Mouse (Mus musculus): ENCODE measurements around the gene Alg14. TPM values are rescaled to one million over a fixed set of nuclear protein-coding genes. Genes with fewer than 3 reads are reported as not detected.

Alg14 gene
- polyA plus RNA-seq, 1 experiment, result 1.2 TPM

DNA sequence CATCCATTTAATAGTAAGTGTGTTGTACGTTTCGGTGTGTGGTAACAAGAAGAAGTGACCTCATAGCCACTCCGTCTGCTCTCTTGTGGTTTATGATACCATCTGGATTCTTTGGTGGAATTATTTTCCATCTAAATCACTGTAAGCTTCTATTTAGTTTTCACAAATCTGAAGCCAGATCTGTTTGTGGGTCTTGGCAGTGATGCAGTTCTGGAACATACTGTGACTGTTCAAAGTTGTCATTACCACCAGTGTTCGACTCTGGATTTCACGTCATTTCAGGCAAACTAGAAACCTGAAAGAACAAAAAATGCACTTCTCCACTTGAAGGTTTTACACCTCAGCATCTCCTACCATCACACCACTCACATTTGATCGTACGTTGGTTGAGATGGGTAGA is 23.9 kb downstream of the Alg14 start:
- Histone ChIP-seq H3K36me3 (ENCODE audit: control insufficient read depth) (peaks cover 9% of the 10 kb centered on the region), H3K4me1 (ENCODE audit: control insufficient read depth) (no peaks in the 10 kb centered on the region), H3K9me3 (ENCODE audit: control insufficient read depth, low read length) (no peaks in the 10 kb centered on the region), H3K4me3 (replicated peaks) (no peak overlapping the region), H3K27me3 (ENCODE audit: control insufficient read depth) (no peaks in the 10 kb centered on the region)
- TF ChIP-seq GATA1 (IDR thresholded peaks at IDR 0.05; ENCODE audit: low read length) (no peak), TAL1 (IDR thresholded peaks at IDR 0.05; ENCODE audit: low read length) (no peak)

DNA sequence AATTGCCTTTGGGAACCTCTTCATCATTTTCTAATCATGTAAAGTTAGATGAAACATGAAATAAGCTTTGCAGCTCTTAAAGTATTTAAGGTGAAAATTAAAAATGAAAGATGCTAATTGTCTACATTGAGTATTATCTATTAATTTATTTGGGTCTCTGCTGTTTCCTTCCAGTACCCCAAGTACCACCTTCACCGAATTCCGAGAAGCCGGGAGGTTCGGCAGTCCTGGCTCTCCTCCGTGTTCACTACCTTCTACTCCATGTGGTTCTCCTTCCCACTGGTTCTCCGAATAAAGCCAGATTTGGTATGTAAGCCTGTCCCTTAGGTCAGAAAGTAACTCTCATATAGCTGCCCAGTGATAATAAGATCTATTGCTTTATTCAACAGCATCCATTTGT is 28.3 kb downstream of the Alg14 start:
- peaks cover 15% of the 10 kb centered on the region for H3K36me3 ChIP-seq (ENCODE audit: control insufficient read depth)
- H3K4me1 ChIP-seq (ENCODE audit: control insufficient read depth), result no peaks in the 10 kb centered on the region
- TF ChIP-seq GATA1 (IDR thresholded peaks at IDR 0.05; ENCODE audit: low read length) (no peak), TAL1 (IDR thresholded peaks at IDR 0.05; ENCODE audit: low read length) (no peak)
- no peak overlapping the region for H3K4me3 ChIP-seq (replicated peaks)
- H3K9me3 ChIP-seq (ENCODE audit: control insufficient read depth, low read length), result no peaks in the 10 kb centered on the region
- H3K27me3 ChIP-seq (ENCODE audit: control insufficient read depth), result no peaks in the 10 kb centered on the region

- H3K4me3 ChIP-seq (replicated peaks), result no peak overlapping the region
- no peaks in the 10 kb centered on the region for H3K4me1 ChIP-seq (ENCODE audit: control insufficient read depth)
- TF ChIP-seq GATA1 (IDR thresholded peaks at IDR 0.05; ENCODE audit: low read length) (no peak), TAL1 (IDR thresholded peaks at IDR 0.05; ENCODE audit: low read length) (no peak)
- H3K36me3 ChIP-seq (ENCODE audit: control insufficient read depth), result peaks cover 11% of the 10 kb centered on the region
- H3K27me3 ChIP-seq (ENCODE audit: control insufficient read depth), result no peaks in the 10 kb centered on the region
- no peaks in the 10 kb centered on the region for H3K9me3 ChIP-seq (ENCODE audit: control insufficient read depth, low read length)
Observed at GRCm38 (mm10) chr3:121320896-121321295, 29.3 kb downstream of the Alg14 start.

DNA sequence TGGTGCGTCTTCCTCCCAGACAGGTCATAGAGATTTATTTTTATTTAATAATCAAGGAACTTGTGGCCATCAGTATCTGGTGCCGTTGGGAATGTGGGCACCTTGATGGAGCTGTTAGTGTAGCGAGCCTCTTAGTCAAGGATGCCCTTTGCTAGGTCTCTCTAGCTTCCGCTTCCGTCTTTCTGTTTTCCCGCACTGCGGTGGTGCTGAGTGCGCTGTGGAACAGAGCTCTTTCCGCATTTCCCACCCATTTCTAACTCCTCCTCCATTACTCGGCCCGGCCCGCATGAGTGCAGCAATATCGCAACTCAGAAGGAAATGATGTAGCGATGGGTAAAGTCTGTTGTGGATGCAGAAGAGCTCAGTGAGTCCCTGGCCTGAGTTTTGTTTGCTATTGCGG is 31.8 kb downstream of the Alg14 start:
- TF ChIP-seq GATA1 (IDR thresholded peaks at IDR 0.05; ENCODE audit: low read length), result no peak
- TF ChIP-seq TAL1 (IDR thresholded peaks at IDR 0.05; ENCODE audit: low read length), result no peak
- H3K9me3 ChIP-seq (ENCODE audit: control insufficient read depth, low read length), result no peaks in the 10 kb centered on the region
- H3K4me1 ChIP-seq (ENCODE audit: control insufficient read depth), result no peaks in the 10 kb centered on the region
- H3K27me3 ChIP-seq (ENCODE audit: control insufficient read depth), result no peaks in the 10 kb centered on the region
- H3K4me3 ChIP-seq (replicated peaks), result no peak overlapping the region
- H3K36me3 ChIP-seq (ENCODE audit: control insufficient read depth), result peaks cover 7% of the 10 kb centered on the region

- no peaks in the 10 kb centered on the region for H3K9me3 ChIP-seq (ENCODE audit: control insufficient read depth, low read length)
- H3K27me3 ChIP-seq (ENCODE audit: control insufficient read depth), result no peaks in the 10 kb centered on the region
- peaks cover 7% of the 10 kb centered on the region for H3K36me3 ChIP-seq (ENCODE audit: control insufficient read depth)
- no peak overlapping the region for H3K4me3 ChIP-seq (replicated peaks)
- H3K4me1 ChIP-seq (ENCODE audit: control insufficient read depth), result no peaks in the 10 kb centered on the region
- TF ChIP-seq GATA1 (IDR thresholded peaks at IDR 0.05; ENCODE audit: low read length) (no peak), TAL1 (IDR thresholded peaks at IDR 0.05; ENCODE audit: low read length) (no peak)
Observed at GRCm38 (mm10) chr3:121327406-121327805, 35.8 kb downstream of the Alg14 start.

GRCm38 (mm10) chr3:121329647-121330046 is 38.1 kb downstream of the Alg14 start:
- no peak for TF ChIP-seq TAL1 (IDR thresholded peaks at IDR 0.05; ENCODE audit: low read length)
- no peak for TF ChIP-seq GATA1 (IDR thresholded peaks at IDR 0.05; ENCODE audit: low read length)
- Histone ChIP-seq H3K36me3 (ENCODE audit: control insufficient read depth) (peaks cover 3% of the 10 kb centered on the region), H3K27me3 (ENCODE audit: control insufficient read depth) (no peaks in the 10 kb centered on the region), H3K9me3 (ENCODE audit: control insufficient read depth, low read length) (no peaks in the 10 kb centered on the region), H3K4me3 (replicated peaks) (no peak overlapping the region), H3K4me1 (ENCODE audit: control insufficient read depth) (peaks cover 2% of the 10 kb centered on the region; the same call in 1 of the 2 replicates)

GRCm38 (mm10) chr3:121330244-121330646 is 38.7 kb downstream of the Alg14 start:
- H3K9me3 ChIP-seq (ENCODE audit: control insufficient read depth, low read length), result no peaks in the 10 kb centered on the region
- no peak for TF ChIP-seq GATA1 (IDR thresholded peaks at IDR 0.05; ENCODE audit: low read length)
- TF ChIP-seq TAL1 (IDR thresholded peaks at IDR 0.05; ENCODE audit: low read length), result no peak
- H3K27me3 ChIP-seq (ENCODE audit: control insufficient read depth), result no peaks in the 10 kb centered on the region
- H3K4me1 ChIP-seq (ENCODE audit: control insufficient read depth), result peaks cover 2% of the 10 kb centered on the region; the same call in 1 of the 2 replicates
- H3K36me3 ChIP-seq (ENCODE audit: control insufficient read depth), result peaks cover 3% of the 10 kb centered on the region
- no peak overlapping the region for H3K4me3 ChIP-seq (replicated peaks)

GRCm38 (mm10) chr3:121336234-121336890 is 44.8 kb downstream of the Alg14 start:
- H3K27me3 ChIP-seq (ENCODE audit: control insufficient read depth), result no peaks in the 10 kb centered on the region
- H3K4me3 ChIP-seq (replicated peaks), result no peak overlapping the region
- H3K36me3 ChIP-seq (ENCODE audit: control insufficient read depth), result no peaks in the 10 kb centered on the region
- H3K4me1 ChIP-seq (ENCODE audit: control insufficient read depth), result peaks cover 2% of the 10 kb centered on the region; the same call in 1 of the 2 replicates
- H3K9me3 ChIP-seq (ENCODE audit: control insufficient read depth, low read length), result no peaks in the 10 kb centered on the region
- TF ChIP-seq GATA1 (IDR thresholded peaks at IDR 0.05; ENCODE audit: low read length) (no peak), TAL1 (IDR thresholded peaks at IDR 0.05; ENCODE audit: low read length) (no peak)

GRCm38 (mm10) chr3:121338687-121339086 is 47.1 kb downstream of the Alg14 start:
- Histone ChIP-seq H3K27me3 (ENCODE audit: control insufficient read depth) (no peaks in the 10 kb centered on the region), H3K9me3 (ENCODE audit: control insufficient read depth, low read length) (no peaks in the 10 kb centered on the region), H3K36me3 (ENCODE audit: control insufficient read depth) (no peaks in the 10 kb centered on the region), H3K4me1 (ENCODE audit: control insufficient read depth) (peaks cover 2% of the 10 kb centered on the region; the same call in 1 of the 2 replicates), H3K4me3 (replicated peaks) (no peak overlapping the region)
- TF ChIP-seq TAL1 (IDR thresholded peaks at IDR 0.05; ENCODE audit: low read length) (no peak), GATA1 (IDR thresholded peaks at IDR 0.05; ENCODE audit: low read length) (no peak)

All from erythroblast, embryonic 14.5 days (primary cell).